Mouse (Mus musculus) limb, embryonic 10.5 days (tissue): ENCODE data around the gene Gpr137c. TPM values are rescaled to one million over a fixed set of nuclear protein-coding genes. Genes with fewer than 3 reads are reported as not detected.

ENCODE experiments used
- DNase-seq: peaks from one replicate; pipeline ENCODE4 v3.0.0-alpha.2; 2017; ENCODE audit warnings: low spot score
- H3K27ac ChIP-seq: fragments of 300-500 bp; sonication (generic); 2 replicates; pipeline ENCODE4 v1.5.1; 2016; ENCODE audit warnings: mild to moderate bottlenecking
- H3K27me3 ChIP-seq: fragments of 300-500 bp; sonication (generic); 2 replicates; pipeline ENCODE4 v1.6.1; 2016; ENCODE audit warnings: low read depth, mild to moderate bottlenecking; ENCODE audit not compliant: poor library complexity, severe bottlenecking
- H3K36me3 ChIP-seq: fragments of 300-500 bp; sonication (generic); 2 replicates; pipeline ENCODE4 v1.6.1; 2016; ENCODE audit warnings: mild to moderate bottlenecking, moderate library complexity
- H3K4me1 ChIP-seq: fragments of 300-500 bp; sonication (generic); 2 replicates; pipeline ENCODE4 v1.6.1; 2016
- H3K4me3 ChIP-seq: fragments of 300-500 bp; sonication (generic); 2 replicates; pipeline ENCODE4 v1.5.1; 2016; ENCODE audit warnings: mild to moderate bottlenecking, moderate library complexity
- H3K9me3 ChIP-seq: fragments of 300-500 bp; sonication (generic); replicated peaks from 2 replicates; pipeline ENCODE4 v1.6.1; 2016; ENCODE audit warnings: mild to moderate bottlenecking
- WGBS: fragments of 180-500 bp; shearing (Covaris S2); methylation state at CpG from one replicate; pipeline ENCODE4 v1.1.7; 2016; 5-methylcytosine and 5-hydroxymethylcytosine counted together
- polyA plus RNA-seq: library from polyadenylated mRNA; unstranded; fragments of >200 nt; fragmentation: Nextera tagmentation; extraction: Ambion mirVana; gene quantifications from 2 replicates; pipeline ENCODE4 v1.2.1, GENCODE M21; 2016

Gene Gpr137c
- polyA plus RNA-seq, result 1.3 and 2.1 TPM in 2 replicates

DNA sequence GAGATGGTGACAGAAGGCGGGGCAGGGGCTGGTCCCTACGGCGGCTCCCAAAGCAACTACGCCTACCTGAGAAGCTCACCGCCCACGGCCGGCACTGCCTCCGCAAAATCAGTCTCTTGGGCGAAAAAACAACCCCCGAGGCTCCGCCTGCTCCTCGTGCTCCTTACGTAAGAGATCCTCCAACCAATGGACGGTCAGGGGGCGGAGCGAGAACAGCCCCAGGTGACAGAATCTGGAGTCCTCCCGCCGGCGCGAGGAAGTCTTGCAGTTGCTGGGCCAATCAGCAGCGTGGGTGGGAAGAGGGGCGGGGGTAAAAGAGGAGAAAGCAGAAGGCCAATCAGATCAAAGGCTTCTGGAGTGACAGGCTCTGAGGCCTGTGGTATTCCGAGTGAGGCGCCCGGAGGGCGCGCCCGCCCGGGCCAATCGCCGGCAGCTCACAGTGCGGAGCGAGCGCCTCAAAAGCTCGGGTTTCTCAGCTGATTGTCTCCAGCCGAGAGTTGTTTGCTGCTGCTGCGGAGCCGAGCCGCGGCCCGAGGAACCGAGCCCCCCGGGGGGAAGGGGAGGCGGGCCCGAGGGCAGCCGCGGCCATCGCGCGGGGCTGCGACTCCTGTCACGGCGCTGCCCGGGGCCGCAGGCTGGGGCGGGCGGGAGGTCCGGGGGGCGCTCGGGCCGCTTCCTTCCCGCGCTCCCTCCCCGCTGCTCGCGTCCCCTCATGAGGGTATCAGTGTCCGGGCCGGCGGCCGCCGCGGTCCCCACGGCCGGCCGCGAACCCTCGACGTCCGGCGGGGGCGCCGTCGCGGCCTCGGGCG, at the start of gene Gpr137c:
Gpr137c (plus strand) TSS at position 437 of the 809 bp plus-strand sequence.
- WGBS, result under 1% methylated on average over 84 of the region's 86 CpGs
- peak; percentile 93 for DNase-seq
- H3K4me3 ChIP-seq, result peak within 1 kb of the TSS; percentile 83

DNA sequence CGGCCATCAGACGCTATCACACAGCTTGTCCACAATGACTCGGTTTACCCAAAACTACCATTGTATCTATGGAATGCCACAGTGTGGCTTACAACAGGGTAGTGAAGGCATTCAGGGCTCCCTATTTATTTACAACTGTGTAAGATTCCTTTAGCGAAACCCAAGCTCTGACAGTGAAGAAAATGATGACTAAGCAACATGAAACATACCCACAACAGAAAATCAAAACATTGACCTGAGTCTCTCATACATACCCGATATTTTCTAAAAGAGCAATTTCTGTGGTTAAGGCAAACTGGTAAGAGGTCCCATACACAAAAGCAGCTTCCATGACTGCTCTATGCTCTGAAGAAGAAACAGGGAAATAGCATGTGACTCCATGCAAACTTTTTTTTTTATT, 47.3 kb upstream of the Gpr137c start:
- 95% methylated on average over 5 of the region's 5 CpGs for WGBS
- DNase-seq, result no peak

More for the DNA sequence above, at the start of gene Gpr137c:
- H3K36me3 ChIP-seq, result no peaks in the 10 kb centered on the region
- H3K27ac ChIP-seq, result peak within 1 kb of the TSS; percentile 93
- no peaks in the 10 kb centered on the region for H3K9me3 ChIP-seq
- H3K4me1 ChIP-seq, result peaks cover 8% of the 10 kb centered on the region; the same call in 1 of the 2 replicates
- 0 out of 2 replicates have a peak, but pooled peaks cover 4% of the 10 kb centered on the region for H3K27me3 ChIP-seq

DNA sequence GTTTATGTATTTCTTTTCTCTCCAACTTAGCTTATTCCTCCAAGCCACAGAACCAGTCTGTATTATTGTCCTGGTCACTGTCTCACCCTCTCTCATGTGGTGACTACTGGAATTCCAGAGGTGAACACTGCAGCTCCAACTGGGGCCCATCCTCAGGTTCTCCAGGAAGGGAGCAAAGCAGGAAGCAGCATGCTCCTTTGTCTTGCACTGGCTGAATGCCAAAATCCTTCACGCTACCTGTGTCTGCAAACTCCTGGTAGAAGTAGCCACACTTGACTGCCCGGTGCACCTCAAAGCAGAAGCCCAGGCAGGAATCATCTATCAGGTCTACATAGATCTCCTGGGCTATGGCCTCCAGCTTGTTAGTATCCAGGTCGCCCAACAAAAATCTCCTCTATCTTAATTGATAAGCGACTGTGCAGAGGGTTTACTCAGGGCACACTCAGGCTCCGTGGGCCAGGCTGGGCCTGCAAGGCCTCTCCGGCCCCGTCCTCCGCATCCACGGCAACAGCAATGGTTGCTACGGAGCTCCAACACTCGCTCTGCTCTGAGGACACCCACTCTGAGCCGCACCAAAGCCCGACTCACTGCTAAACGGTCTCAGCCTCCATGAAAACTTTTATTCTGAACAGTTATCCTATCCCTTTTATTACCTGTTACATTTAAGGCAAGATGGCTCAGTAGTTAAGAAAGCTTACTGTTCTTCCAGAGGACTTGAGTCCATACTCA, 44.3 kb upstream of the Gpr137c start:
- 88% methylated on average over 14 of the region's 14 CpGs for WGBS
- no peaks in the 10 kb centered on the region for H3K36me3 ChIP-seq
- DNase-seq, result no peak
- no peak overlapping the region for H3K27ac ChIP-seq
- peaks cover 7% of the 10 kb centered on the region; the same call in 1 of the 2 replicates for H3K4me1 ChIP-seq
- H3K27me3 ChIP-seq, result no peaks in the 10 kb centered on the region
- H3K4me3 ChIP-seq, result no peak overlapping the region
- H3K9me3 ChIP-seq, result no peaks in the 10 kb centered on the region

More for the DNA sequence above, 47.3 kb upstream of the Gpr137c start:
- Histone ChIP-seq H3K4me3 (no peak overlapping the region), H3K4me1 (no peaks in the 10 kb centered on the region; the same call in 1 of the 2 replicates), H3K27ac (no peak overlapping the region), H3K9me3 (no peaks in the 10 kb centered on the region), H3K36me3 (no peaks in the 10 kb centered on the region), H3K27me3 (no peaks in the 10 kb centered on the region)

DNA sequence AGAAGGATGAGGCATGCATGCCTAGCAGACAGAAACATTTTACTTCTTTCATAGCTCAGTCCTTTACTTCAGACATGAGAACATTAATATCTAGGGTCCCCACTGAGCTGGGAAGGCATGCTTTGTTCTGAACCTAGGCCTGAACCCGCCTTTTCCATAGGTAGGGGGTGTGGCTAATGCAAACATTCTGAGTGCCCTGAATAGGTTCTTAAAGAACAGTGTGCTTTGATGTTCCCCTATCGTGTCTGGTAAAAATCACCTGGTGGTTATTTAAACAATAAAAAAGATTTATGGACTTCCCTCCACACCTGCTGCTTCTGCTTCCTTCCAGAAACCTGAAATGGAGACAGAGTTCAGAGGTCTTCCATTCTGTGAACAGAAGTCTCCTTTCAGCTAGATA, 40.3 kb upstream of the Gpr137c start:
- Histone ChIP-seq H3K27ac (no peak overlapping the region), H3K36me3 (no peaks in the 10 kb centered on the region), H3K4me3 (no peak overlapping the region), H3K4me1 (peaks cover 7% of the 10 kb centered on the region; the same call in 1 of the 2 replicates), H3K27me3 (no peaks in the 10 kb centered on the region), H3K9me3 (no peaks in the 10 kb centered on the region)
- WGBS, result 54% methylated on average over 2 of the region's 2 CpGs
- no peak for DNase-seq

DNA sequence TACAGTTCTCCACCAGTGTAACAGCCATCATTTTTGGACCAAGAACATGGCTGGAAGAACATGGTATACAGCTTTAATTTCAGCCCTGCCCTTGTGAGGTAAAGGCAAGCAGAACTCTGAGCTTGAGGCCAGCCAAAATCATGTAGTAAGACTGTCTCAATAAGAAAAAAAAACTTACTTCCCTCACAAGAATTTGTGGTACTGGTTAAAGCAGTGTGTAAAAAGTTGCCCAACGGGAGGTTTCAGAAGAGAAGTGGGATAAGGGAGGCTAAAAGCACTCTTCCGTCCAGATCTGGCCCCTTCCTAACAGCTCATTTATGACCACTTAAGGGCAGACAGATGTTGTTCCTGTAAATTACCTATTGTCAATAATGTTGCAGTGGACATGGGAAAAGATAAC, 39.9 kb upstream of the Gpr137c start:
- 75% methylated on average over 2 of the region's 2 CpGs for WGBS

DNA sequence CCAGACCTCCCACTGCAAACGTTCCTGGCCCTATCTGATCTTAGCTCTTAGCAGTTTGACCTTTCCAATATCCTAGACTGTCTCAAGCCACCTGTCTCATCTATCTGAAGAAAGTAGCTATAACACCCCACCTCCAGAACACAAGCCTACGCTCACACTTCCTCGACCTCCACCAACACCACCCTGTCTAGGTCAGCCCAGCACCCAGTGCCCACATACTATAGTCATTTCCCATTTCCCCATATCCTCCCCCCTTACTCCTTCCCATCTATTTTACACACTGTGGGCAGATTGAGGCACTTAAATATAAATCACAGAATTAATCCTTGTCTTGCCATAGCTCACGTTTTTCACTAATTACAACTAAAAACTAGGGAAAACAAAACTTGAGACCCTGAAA, 37.9 kb upstream of the Gpr137c start:
- Histone ChIP-seq H3K4me3 (no peak overlapping the region), H3K27me3 (no peaks in the 10 kb centered on the region), H3K4me1 (peaks cover 7% of the 10 kb centered on the region; the same call in 1 of the 2 replicates), H3K9me3 (no peaks in the 10 kb centered on the region), H3K36me3 (no peaks in the 10 kb centered on the region), H3K27ac (no peak overlapping the region)
- WGBS, result 84% methylated on average over 4 of the region's 4 CpGs
- no peak for DNase-seq

More for the DNA sequence above, 39.9 kb upstream of the Gpr137c start:
- Histone ChIP-seq H3K4me1 (peaks cover 7% of the 10 kb centered on the region; the same call in 1 of the 2 replicates), H3K27ac (no peak overlapping the region), H3K4me3 (no peak overlapping the region), H3K27me3 (no peaks in the 10 kb centered on the region), H3K9me3 (no peaks in the 10 kb centered on the region), H3K36me3 (no peaks in the 10 kb centered on the region)
- no peak for DNase-seq

DNA sequence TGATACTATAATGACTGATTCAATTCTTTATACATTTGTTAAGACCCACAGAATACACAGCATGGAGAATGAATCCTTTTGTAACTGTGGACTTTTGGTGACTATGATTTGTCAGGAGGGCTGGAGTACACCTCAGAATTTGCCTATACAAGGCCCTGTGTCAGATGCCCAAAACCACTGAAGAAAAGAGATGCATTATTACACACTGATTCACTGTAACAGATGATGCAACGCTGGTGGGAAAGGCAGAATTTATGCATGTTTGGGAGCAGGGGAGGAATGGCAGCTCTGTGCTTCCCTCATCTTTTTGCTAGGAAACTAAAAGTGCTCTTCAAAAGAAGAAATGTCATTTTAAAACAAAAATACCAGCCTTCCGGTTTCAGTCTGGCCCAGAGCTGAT, 28.5 kb upstream of the Gpr137c start:
- 89% methylated on average over 2 of the region's 2 CpGs for WGBS
- H3K36me3 ChIP-seq, result no peaks in the 10 kb centered on the region
- no peak for DNase-seq
- no peak overlapping the region for H3K27ac ChIP-seq
- H3K27me3 ChIP-seq, result no peaks in the 10 kb centered on the region
- H3K9me3 ChIP-seq, result no peaks in the 10 kb centered on the region
- no peaks in the 10 kb centered on the region for H3K4me1 ChIP-seq
- no peak overlapping the region for H3K4me3 ChIP-seq

DNA sequence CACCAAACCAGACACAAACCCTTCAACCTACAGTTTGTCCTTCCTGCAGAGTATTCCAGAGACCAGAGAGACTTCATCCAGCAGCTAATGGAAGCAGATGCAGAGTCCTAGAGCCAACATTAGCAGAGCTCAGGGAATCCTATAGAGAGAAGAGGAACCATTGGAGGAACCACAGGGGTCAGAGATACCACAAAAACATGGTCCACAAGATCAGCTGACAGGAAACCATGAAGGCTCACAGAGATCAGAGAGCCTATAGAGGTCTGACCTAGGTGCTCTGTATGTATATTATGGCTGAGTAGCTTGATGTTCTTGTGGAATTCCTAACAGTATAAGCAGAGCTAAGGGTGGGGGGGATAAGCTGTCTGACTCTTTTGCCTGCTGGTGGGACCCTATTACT, 18.9 kb upstream of the Gpr137c start:
- Histone ChIP-seq H3K4me3 (no peak overlapping the region), H3K9me3 (no peaks in the 10 kb centered on the region), H3K27me3 (no peaks in the 10 kb centered on the region), H3K27ac (no peak overlapping the region), H3K4me1 (no peaks in the 10 kb centered on the region), H3K36me3 (peaks cover 3% of the 10 kb centered on the region; the same call in 1 of the 2 replicates)
- no peak for DNase-seq

DNA sequence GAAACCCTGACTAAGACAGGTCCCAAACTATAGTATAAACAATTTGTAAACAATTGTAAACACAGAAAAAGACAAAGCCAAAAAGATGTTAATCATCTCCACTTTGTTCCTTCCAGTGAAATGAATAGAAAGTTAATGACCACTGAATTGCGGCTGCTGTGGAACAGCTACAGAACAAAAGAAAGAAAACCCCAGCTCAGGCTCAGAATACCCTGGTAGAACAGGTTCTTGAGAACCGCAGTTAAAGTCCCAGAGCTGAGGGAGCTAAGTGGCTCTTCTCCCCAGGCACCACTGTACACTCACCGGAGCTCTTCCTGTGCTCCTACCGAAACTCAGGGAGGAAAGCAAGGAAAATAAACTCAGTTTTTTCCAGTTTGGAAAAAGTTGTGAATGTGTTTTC, 8.8 kb upstream of the Gpr137c start:
- no peaks in the 10 kb centered on the region for H3K4me1 ChIP-seq
- H3K27ac ChIP-seq, result no peak overlapping the region
- WGBS, result 80% methylated on average over 4 of the region's 4 CpGs
- peaks cover 8% of the 10 kb centered on the region for H3K36me3 ChIP-seq
- no peak overlapping the region for H3K4me3 ChIP-seq
- H3K9me3 ChIP-seq, result no peaks in the 10 kb centered on the region
- no peaks in the 10 kb centered on the region for H3K27me3 ChIP-seq
- DNase-seq, result no peak

DNA sequence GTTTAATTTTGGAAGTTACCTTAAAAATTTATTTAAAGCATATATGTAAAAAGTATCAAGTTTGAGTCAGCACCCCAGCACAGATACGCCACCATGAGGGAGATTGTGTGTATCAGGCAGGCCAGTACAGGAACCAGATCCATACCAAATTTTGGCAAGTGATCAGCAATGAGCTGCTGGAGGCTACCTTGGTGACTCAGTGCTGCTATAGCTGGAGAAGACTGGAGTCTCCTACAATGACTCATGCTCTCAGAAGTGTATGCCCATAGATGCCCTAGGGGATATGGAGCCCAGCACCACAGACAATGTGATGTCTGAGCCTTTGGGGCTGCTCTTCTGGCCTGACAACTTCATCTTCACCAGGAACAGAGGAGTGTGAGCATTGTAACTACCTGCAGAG, 8.1 kb upstream of the Gpr137c start:
- H3K36me3 ChIP-seq, result peaks cover 8% of the 10 kb centered on the region
- no peaks in the 10 kb centered on the region for H3K9me3 ChIP-seq
- H3K27ac ChIP-seq, result no peak overlapping the region
- no peak for DNase-seq
- no peak overlapping the region for H3K4me3 ChIP-seq
- no peaks in the 10 kb centered on the region for H3K27me3 ChIP-seq
- no peaks in the 10 kb centered on the region for H3K4me1 ChIP-seq
- 83% methylated on average over 1 of the region's 1 CpGs for WGBS

DNA sequence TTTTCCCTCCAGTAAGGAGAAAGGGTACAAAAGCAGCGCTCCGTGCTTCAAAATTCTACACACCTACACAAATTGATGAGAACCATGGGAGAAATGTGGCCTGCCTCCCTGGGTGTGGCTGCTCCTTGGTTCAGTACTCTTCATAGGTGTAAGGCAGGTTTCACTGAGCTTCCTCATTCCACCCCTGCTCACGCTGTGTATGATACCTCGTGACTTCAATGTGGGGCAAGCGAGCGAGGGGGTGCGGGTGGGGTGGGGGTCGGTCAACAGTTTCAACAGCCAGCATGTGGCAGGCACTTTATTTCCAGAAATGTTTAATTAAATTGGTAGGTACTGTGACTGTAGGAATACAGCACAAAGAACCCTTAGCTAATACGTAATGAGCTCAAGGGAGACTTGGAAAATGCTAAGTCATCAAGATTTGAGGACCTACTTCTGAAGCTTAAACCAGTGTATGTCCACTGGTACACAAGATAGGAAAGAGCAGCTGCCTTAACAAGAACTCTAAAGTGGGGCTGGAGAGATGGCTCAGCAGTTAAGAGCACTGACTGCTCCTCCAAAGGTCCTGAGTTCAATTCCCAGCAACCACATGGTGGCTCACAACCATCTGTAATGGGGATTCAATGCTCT, 2.7 kb upstream of the Gpr137c start:
- 95% methylated on average over 9 of the region's 9 CpGs for WGBS
- Histone ChIP-seq H3K36me3 (peaks cover 5% of the 10 kb centered on the region), H3K27ac (no peak overlapping the region), H3K4me1 (peaks cover 8% of the 10 kb centered on the region; the same call in 1 of the 2 replicates), H3K9me3 (no peaks in the 10 kb centered on the region), H3K27me3 (0 out of 2 replicates have a peak, but pooled peaks cover 2% of the 10 kb centered on the region), H3K4me3 (no peak overlapping the region)
- DNase-seq, result no peak

DNA sequence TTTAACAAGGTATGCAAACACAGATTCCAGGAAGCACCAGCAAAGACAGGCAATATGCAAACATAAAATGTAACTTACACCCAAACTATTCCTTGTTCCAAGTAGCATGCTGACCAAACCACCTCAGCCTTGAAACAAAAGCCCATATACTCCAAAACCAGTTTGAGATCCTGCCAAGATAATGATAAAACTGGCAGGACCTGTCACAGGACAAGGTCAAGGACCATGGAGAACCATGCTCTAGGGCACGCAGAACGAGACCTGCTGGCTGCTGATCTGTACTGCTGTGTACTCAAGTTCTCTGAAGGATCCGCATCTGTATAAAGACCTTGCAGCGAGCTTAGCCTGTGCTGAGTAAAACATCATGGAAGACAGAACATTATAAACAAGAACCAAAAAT, 1.8 kb upstream of the Gpr137c start:
- Histone ChIP-seq H3K27me3 (0 out of 2 replicates have a peak, but pooled peaks cover 4% of the 10 kb centered on the region), H3K4me3 (no peak overlapping the region), H3K4me1 (peaks cover 8% of the 10 kb centered on the region; the same call in 1 of the 2 replicates), H3K27ac (no peak overlapping the region), H3K36me3 (no peaks in the 10 kb centered on the region), H3K9me3 (no peaks in the 10 kb centered on the region)
- no peak for DNase-seq
- 94% methylated on average over 4 of the region's 4 CpGs for WGBS
